Mouse (Mus musculus) bone marrow, adult 2 months (tissue): Measurements from ENCODE around the gene Ppdpf.

ENCODE experiments used
- CTCF ChIP-seq: fragments of 200-500 bp; IDR thresholded peaks from 2 replicates; pipeline ENCODE4 v1.5.1; 2011; ENCODE audit warnings: low read length, control low read depth; ENCODE audit not compliant: control insufficient read depth, insufficient read depth
- POLR2A ChIP-seq: fragments of 200-500 bp; IDR thresholded peaks from 2 replicates; pipeline ENCODE4 v1.6.1; 2011; ENCODE audit warnings: low read depth, mild to moderate bottlenecking, control low read depth, low read length, borderline replicate concordance; ENCODE audit not compliant: control insufficient read depth

- TF ChIP-seq CTCF (no peak), POLR2A (no peak)
These were observed 46.4 kb downstream of the Ppdpf start for GRCm38 (mm10) chr2:181233443-181233842.
